Mouse (Mus musculus): Measurements from ENCODE around the gene Trmu.
"Not testable (repeated sequence)": the region's sequence is repeated elsewhere in the genome, so short reads cannot be mapped to it uniquely, and the experiment has no call there.

Trmu gene

GRCm38 (mm10) chr15:85878848-85879497 is at the start of gene Trmu:
Gene Trmu (plus strand): TSS chr15:85879312.
- peak; percentile 92 for DNase-seq

GRCm38 (mm10) chr15:85829470-85829869 is 49.6 kb upstream of the Trmu start:
- no peak for DNase-seq

- DNase-seq: peak; percentile 94
Observed at GRCm38 (mm10) chr15:85831954-85832590, 47.0 kb upstream of the Trmu start, which contains the start of gene Ttc38. Gene Ttc38 (plus strand): TSS chr15:85832306.

DNA sequence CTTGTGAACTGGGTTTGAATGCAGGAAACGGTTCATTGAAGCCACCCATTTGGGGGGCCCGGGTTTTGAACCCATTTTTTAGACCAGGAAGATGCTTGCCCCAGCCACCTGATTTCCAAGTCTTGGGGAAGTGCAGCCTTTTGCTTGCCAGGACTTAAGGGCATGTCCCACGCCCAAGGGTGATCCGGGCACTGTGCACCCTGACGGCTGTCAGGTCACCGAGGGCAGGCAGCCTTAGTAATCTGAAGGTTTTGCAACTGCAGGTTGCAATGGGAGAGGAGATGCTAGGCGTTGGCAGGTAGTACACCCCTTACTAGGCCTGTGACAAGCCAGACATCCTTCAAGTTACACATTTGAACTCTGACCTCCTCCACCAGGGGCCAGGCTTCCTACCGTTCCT is 46.5 kb upstream of the Trmu start:
- peak; percentile 28 for DNase-seq

DNA sequence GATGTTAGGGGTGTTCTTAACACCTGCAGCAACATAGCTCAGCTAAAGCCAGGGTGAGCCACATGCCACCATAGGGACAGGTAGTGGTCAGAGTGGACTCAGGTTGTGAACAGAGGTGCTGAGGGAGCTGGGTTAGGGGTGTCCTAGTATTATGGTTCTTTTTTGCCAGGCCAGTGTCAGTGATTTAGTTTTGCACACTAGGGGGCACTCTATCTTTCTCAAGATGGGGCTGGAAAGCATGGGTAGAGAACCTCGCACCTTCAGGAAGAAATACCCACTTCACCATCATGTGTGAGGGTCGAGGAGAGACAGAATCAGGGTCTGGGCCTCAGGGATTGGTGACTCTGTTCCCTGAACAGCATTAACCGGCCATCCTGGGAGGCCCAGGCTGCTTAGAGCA is 43.8 kb upstream of the Trmu start:
- no peak for DNase-seq

GRCm38 (mm10) chr15:85836887-85837286 is 42.2 kb upstream of the Trmu start:
- DNase-seq: no peak

GRCm38 (mm10) chr15:85840983-85841382 is 38.1 kb upstream of the Trmu start:
- no peak for DNase-seq

- peak; percentile 75 for DNase-seq
Observed at GRCm38 (mm10) chr15:85841796-85842360, 37.2 kb upstream of the Trmu start.

DNA sequence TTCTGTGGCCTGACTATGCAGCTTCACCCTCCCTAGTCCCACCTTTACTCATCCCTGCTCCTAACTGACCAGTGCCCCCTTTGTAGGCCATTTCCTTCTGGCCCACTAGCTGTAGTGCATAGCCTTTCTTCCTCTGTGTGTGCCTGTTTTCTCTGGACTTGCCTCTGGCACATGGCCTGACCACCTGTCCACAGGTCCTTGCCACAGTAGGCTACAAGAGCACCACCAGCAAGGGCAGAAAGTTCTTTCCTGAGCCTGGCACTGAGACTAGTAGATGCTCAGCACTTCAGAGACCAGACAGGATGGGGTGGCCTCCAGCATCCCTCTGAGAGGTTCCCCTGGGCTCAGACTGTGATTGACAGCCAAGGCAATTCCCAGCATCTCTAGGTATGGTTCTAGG is 34.0 kb upstream of the Trmu start:
- no peak for DNase-seq

- peak; percentile 73 for DNase-seq
Observed at GRCm38 (mm10) chr15:85851656-85852392, 27.3 kb upstream of the Trmu start.

- DNase-seq: no peak
Observed at GRCm38 (mm10) chr15:85858980-85859489, 20.1 kb upstream of the Trmu start.

DNA sequence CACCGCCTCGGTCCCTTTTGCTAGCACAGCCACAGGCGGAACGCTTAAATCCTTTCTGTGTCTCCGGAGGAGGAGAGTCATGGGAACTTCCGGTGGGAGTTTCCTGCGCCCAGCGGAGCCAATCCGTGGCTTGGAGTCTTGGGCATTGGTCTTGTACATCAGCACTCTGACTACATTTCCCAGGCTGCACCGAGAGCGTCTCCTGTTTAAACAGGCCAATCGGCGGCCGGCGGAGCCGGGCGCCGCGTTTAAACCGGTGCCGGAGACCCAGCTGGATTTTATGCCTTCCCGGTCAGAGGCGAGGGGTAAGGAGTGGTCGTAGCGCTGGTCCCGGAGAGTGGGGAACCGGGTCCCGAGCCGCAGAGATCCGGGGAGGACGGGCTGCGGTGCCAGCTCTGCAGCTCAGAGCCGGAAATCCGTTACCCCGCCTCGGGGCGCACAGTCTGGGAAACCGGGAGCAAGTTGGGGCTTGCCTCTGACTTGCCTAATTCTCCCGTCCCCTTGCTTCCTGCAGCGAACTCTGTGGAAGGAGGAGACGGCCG is 19.6 kb upstream of the Trmu start, which contains the start of gene Gtse1:
TSS of gene Gtse1 (plus strand) at position 256 of the 542 bp plus-strand sequence.
- DNase-seq: peak; percentile 95

- not testable (repeated sequence) for DNase-seq
Observed at GRCm38 (mm10) chr15:85865913-85866312, 13.2 kb upstream of the Trmu start.

- DNase-seq: peak; percentile 59
Observed at GRCm38 (mm10) chr15:85867696-85868095, 11.4 kb upstream of the Trmu start.

- peak; percentile 70 for DNase-seq
Observed at GRCm38 (mm10) chr15:85877336-85877735, 1.8 kb upstream of the Trmu start.

DNA sequence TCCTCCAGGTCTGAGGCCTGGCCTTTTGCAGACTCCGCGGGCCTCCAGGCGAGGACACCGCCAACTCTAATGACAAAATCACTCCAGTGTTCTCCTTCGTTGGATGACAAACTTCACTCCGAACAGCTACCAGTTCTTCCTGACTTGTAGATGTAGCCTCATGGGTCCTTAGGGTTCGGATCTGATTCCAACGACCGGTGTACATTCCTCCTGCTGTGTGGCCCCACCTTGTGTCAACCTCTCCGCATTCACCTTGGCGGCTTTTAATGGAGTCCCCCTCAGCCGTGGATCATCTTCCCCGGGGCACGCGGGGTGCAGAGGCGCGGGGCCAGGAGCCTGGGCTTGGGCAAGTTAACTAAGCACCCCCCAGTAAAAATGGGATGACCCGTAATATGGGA is 385 bp downstream of the Trmu start:
- DNase-seq: no peak

GRCm38 (mm10) chr15:85885606-85886005 is 6.5 kb downstream of the Trmu start:
- DNase-seq: no peak

DNA sequence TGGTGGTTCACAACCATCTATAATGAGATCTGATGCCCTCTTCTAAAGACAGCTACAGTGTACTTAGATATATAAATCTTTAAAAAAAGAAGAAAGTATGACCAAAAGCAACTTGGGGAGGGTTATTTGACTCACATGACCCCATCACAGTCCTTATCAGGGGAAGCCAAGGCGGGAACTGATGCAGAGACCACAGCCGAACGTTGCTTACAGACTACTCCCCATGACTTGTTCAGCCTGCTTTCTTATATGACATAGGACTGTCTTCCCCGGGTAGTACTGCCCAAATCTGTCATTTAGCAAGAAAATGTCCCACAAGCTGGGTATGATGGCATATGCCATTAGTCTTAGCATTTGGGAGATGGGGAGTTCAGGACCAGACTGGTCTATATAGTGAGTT is 10.1 kb downstream of the Trmu start:
- DNase-seq: no peak

- DNase-seq: no peak
Observed at GRCm38 (mm10) chr15:85891971-85892370, 12.9 kb downstream of the Trmu start.

DNA sequence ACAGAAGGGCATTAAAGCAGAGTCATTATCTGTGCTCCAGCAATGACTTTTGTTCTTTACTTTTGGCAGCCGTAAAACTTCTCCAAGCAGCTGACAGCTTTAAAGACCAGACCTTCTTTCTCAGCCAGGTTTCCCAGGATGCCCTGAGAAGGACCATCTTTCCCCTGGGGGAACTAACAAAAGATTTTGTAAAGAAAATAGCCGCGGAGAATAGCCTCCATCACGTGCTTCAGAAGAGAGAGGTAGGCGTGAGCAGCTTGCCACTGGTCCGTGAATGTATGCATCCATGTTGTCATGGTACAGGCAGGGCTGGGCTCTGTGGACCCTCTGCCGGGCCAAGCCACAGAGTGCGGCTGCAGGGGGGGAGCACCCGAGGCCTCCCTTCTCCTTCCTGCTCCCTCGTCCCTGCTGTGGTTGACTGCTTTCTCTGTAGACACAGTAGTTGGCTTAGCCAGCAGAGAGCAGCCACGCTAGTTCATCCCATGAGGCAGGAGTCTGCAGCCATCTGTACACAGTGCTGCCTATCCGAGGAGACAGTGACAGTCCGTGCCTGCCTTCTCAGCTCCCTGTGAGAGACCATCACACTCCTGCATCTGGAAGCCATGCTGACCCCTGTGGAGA is 13.5 kb downstream of the Trmu start:
- no peak for DNase-seq

GRCm38 (mm10) chr15:85893871-85894270 is 14.8 kb downstream of the Trmu start:
- no peak for DNase-seq

DNA sequence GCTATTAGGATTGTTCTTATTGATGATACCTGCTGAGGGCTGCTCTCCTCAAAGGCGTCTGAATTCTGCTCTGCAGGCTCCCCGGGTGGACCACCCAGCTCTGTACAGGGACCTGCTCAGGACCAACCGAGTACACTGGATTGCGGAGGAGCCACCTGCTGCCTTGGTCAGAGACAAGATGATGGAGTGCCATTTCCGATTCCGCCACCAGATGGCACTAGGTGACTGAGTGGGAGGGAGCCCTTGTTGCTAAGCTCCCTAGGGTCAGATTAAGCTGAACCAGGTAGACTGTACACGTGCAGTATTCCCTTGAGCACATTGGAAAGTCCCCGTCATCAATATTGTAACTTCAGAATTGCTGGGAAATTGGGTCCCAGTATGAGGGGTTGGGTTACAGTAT is 17.2 kb downstream of the Trmu start:
- peak; percentile 59 for DNase-seq

DNA sequence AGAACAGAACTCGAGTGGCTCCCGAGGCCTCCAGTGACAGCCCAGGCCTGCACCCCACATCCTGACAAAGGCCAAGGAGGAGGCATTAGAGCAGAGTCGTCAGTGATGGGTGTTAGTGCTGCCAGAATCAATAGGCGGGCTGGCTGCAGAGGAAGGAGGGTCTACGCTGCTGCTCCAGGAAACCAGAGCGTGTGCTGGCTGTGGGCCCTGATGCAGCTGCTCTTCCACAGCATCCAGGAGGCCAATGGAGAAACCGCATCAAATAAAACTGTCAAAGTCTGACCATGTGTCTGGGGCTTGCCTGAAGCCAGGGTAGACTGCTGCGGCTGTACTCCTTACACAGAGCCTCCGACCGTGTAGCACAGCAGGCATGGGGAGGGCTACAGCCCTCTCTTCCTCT is 18.0 kb downstream of the Trmu start:
- DNase-seq: no peak

Data from kidney, adult 11 months (tissue).